Mouse (Mus musculus): ENCODE measurements around the gene Myo1d. TPM values are rescaled to one million over a fixed set of nuclear protein-coding genes. Genes with fewer than 3 reads are reported as not detected.
A peak's percentile ranks its signal among the peaks of the same experiment; 100 is the strongest.
"Not testable (repeated sequence)": the region's sequence is repeated elsewhere in the genome, so short reads cannot be mapped to it uniquely, and the experiment has no call there.

The Myo1d gene
- total RNA-seq, 1 experiment from 2014 or later: 7.4 TPM

GRCm38 (mm10) chr11:80479425-80479824 lies 300.4 kb downstream of the Myo1d start:
- ATAC-seq (replicated peaks; ENCODE audit: insufficient number of reproducible peaks, low FRiP score, low TSS enrichment, poor library complexity, severe bottlenecking): no peak

GRCm38 (mm10) chr11:80478694-80479412 lies 301.0 kb downstream of the Myo1d start:
- ATAC-seq (replicated peaks; ENCODE audit: insufficient number of reproducible peaks, low FRiP score, low TSS enrichment, poor library complexity, severe bottlenecking): no peak

- ATAC-seq (replicated peaks; ENCODE audit: insufficient number of reproducible peaks, low FRiP score, low TSS enrichment, poor library complexity, severe bottlenecking): no peak; the same call in 1 of the 2 replicates
These were observed 302.3 kb downstream of the Myo1d start for GRCm38 (mm10) chr11:80477341-80478199.

GRCm38 (mm10) chr11:80476222-80477189 lies 303.3 kb downstream of the Myo1d start, which contains the start of gene Cdk5r1:
TSS of gene Cdk5r1 (plus strand) at chr11:80477023.
- ATAC-seq (replicated peaks; ENCODE audit: insufficient number of reproducible peaks, low FRiP score, low TSS enrichment, poor library complexity, severe bottlenecking): peak; percentile 18; the same call in 1 of the 2 replicates

- ATAC-seq (replicated peaks; ENCODE audit: insufficient number of reproducible peaks, low FRiP score, low TSS enrichment, poor library complexity, severe bottlenecking): no peak
These were observed 304.3 kb downstream of the Myo1d start for GRCm38 (mm10) chr11:80475544-80475943.

GRCm38 (mm10) chr11:80474846-80475245 lies 305.0 kb downstream of the Myo1d start:
- ATAC-seq (replicated peaks; ENCODE audit: insufficient number of reproducible peaks, low FRiP score, low TSS enrichment, poor library complexity, severe bottlenecking): no peak

GRCm38 (mm10) chr11:80474175-80474691 lies 305.6 kb downstream of the Myo1d start:
- ATAC-seq (replicated peaks; ENCODE audit: insufficient number of reproducible peaks, low FRiP score, low TSS enrichment, poor library complexity, severe bottlenecking): peak; percentile 30; the same call in 1 of the 2 replicates

- no peak for ATAC-seq (replicated peaks; ENCODE audit: insufficient number of reproducible peaks, low FRiP score, low TSS enrichment, poor library complexity, severe bottlenecking)
These were observed 307.8 kb downstream of the Myo1d start for GRCm38 (mm10) chr11:80471836-80472605.

GRCm38 (mm10) chr11:80463605-80464130 lies 316.2 kb downstream of the Myo1d start:
- not testable (repeated sequence) for ATAC-seq (replicated peaks; ENCODE audit: insufficient number of reproducible peaks, low FRiP score, low TSS enrichment, poor library complexity, severe bottlenecking)

GRCm38 (mm10) chr11:80453198-80453597 lies 326.6 kb downstream of the Myo1d start:
- ATAC-seq (replicated peaks; ENCODE audit: insufficient number of reproducible peaks, low FRiP score, low TSS enrichment, poor library complexity, severe bottlenecking): no peak

GRCm38 (mm10) chr11:80452242-80452641 lies 327.6 kb downstream of the Myo1d start:
- no peak for ATAC-seq (replicated peaks; ENCODE audit: insufficient number of reproducible peaks, low FRiP score, low TSS enrichment, poor library complexity, severe bottlenecking)

GRCm38 (mm10) chr11:80449859-80450258 lies 330.0 kb downstream of the Myo1d start:
- no peak for ATAC-seq (replicated peaks; ENCODE audit: insufficient number of reproducible peaks, low FRiP score, low TSS enrichment, poor library complexity, severe bottlenecking)

GRCm38 (mm10) chr11:80446916-80447315 lies 332.9 kb downstream of the Myo1d start:
- ATAC-seq (replicated peaks; ENCODE audit: insufficient number of reproducible peaks, low FRiP score, low TSS enrichment, poor library complexity, severe bottlenecking): no peak

Other genes starting within 250 kb of the Myo1d start
- gene Tmem98, start 30.1 kb upstream of the Myo1d start, total RNA-seq (2017): not detected in 3 replicates
- gene Spaca3, start 78.3 kb upstream of the Myo1d start, total RNA-seq (2017): not detected in 3 replicates

All from monocyte, adult 5-6 weeks (primary cell).